Mouse (Mus musculus) cerebellum, adult 11-12 months (tissue): ENCODE data around the gene H2afy2.

Experiments used
- DNase-seq: peaks from one replicate; pipeline ENCODE4 v3.0.0; 2022

Gene H2afy2

GRCm38 (mm10) chr10:61782799-61783611 lies 942 bp downstream of the H2afy2 start:
- DNase-seq, result peak; percentile 74

GRCm38 (mm10) chr10:61781461-61782128 lies 2.4 kb downstream of the H2afy2 start:
- peak; percentile 21 for DNase-seq

GRCm38 (mm10) chr10:61766806-61767205 lies 17.1 kb downstream of the H2afy2 start:
- DNase-seq, result no peak

- DNase-seq, result no peak
Measured at GRCm38 (mm10) chr10:61765558-61765957, 18.4 kb downstream of the H2afy2 start.

- peak; percentile 49 for DNase-seq
Measured at GRCm38 (mm10) chr10:61764689-61765088, 19.3 kb downstream of the H2afy2 start.

GRCm38 (mm10) chr10:61759869-61760268 lies 24.1 kb downstream of the H2afy2 start:
- no peak for DNase-seq

GRCm38 (mm10) chr10:61758904-61759303 lies 25.0 kb downstream of the H2afy2 start:
- DNase-seq, result no peak

- DNase-seq, result peak; percentile 18
Measured at GRCm38 (mm10) chr10:61757022-61757421, 26.9 kb downstream of the H2afy2 start.

- no peak for DNase-seq
Measured at GRCm38 (mm10) chr10:61753071-61753470, 30.9 kb downstream of the H2afy2 start.

- no peak for DNase-seq
Measured at GRCm38 (mm10) chr10:61751534-61752219, 32.3 kb downstream of the H2afy2 start.

GRCm38 (mm10) chr10:61750014-61750413 lies 33.9 kb downstream of the H2afy2 start:
- no peak for DNase-seq

GRCm38 (mm10) chr10:61747302-61747701 lies 36.6 kb downstream of the H2afy2 start:
- no peak for DNase-seq

GRCm38 (mm10) chr10:61745133-61745532 lies 38.8 kb downstream of the H2afy2 start:
- no peak for DNase-seq

GRCm38 (mm10) chr10:61742336-61742735 lies 41.6 kb downstream of the H2afy2 start:
- no peak for DNase-seq

GRCm38 (mm10) chr10:61741873-61742272 lies 42.1 kb downstream of the H2afy2 start:
- DNase-seq, result no peak

GRCm38 (mm10) chr10:61741306-61741705 lies 42.6 kb downstream of the H2afy2 start:
- DNase-seq, result no peak

- no peak for DNase-seq
Measured at GRCm38 (mm10) chr10:61738126-61738525, 45.8 kb downstream of the H2afy2 start.

- DNase-seq, result no peak
Measured at GRCm38 (mm10) chr10:61737537-61737936, 46.4 kb downstream of the H2afy2 start.

- DNase-seq, result no peak
Measured at GRCm38 (mm10) chr10:61736671-61737078, 47.3 kb downstream of the H2afy2 start.

GRCm38 (mm10) chr10:61734377-61734776 lies 49.6 kb downstream of the H2afy2 start:
- no peak for DNase-seq

- DNase-seq, result no peak
Measured at GRCm38 (mm10) chr10:61730171-61730570, 53.8 kb downstream of the H2afy2 start.

- DNase-seq, result no peak
Measured at GRCm38 (mm10) chr10:61729181-61729580, 54.8 kb downstream of the H2afy2 start.

- DNase-seq, result no peak
Measured at GRCm38 (mm10) chr10:61723271-61723670, 60.7 kb downstream of the H2afy2 start.

GRCm38 (mm10) chr10:61722215-61722614 lies 61.7 kb downstream of the H2afy2 start:
- no peak for DNase-seq
